Mouse (Mus musculus) E14TG2a.4 (cell line): ENCODE results near the gene Dusp8.

Experiments
- CTCF ChIP-seq: conservative IDR thresholded peaks from 2 replicates; pipeline ENCODE4 v1.5.1; 2014; ENCODE audit warnings: low read length
- NANOG ChIP-seq: IDR thresholded peaks from 2 replicates; pipeline ENCODE4 v1.6.1; 2014; ENCODE audit warnings: borderline replicate concordance, low read length, mixed read lengths
- POU5F1 ChIP-seq: IDR thresholded peaks from 2 replicates; pipeline ENCODE4 v1.6.1; 2014; ENCODE audit warnings: low read length, borderline replicate concordance

GRCm38 (mm10) chr7:142071717-142072116 lies 23.9 kb downstream of the Dusp8 start:
- TF ChIP-seq CTCF (no peak), POU5F1 (no peak), NANOG (no peak)
